Mouse (Mus musculus) heart, adult 8-10 months (tissue): ENCODE measurements around the gene Sh3bgrl3. TPM values are rescaled to one million over a fixed set of nuclear protein-coding genes. Genes with fewer than 3 reads are reported as not detected.

Experiments used
- DNase-seq: peaks from one replicate; pipeline ENCODE4 v3.0.0; 2022; ENCODE audit warnings: low spot score
- total RNA-seq, 4 experiments: library from RNA; stranded (reverse); gene quantifications; 2 replicates each; pipeline ENCODE4 v1.2.4; 2022

Gene Sh3bgrl3
- total RNA-seq, 4 experiments from 2014 or later, result 31.3 to 41.3 (median 35.0) TPM

DNA sequence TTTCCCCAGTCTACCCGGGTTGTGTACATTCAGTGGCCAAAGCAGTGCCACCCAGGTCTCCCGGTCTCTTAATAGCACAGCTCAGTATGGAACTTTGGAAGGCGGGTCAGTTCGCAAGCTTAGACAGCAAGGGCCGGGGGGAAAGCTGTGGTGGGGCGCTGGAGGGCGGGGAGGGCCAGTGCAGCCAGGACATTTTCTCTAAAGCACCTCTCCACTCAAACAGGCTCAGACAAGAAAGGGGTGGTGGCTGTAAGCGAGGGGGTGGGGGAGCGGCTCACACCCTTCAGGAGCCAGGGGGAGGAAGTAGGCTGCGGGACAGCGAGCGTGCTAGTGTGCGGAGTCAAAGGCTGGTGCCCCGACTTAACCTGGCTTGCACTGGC lies 384 bp upstream of the Sh3bgrl3 start:
- no peak for DNase-seq

DNA sequence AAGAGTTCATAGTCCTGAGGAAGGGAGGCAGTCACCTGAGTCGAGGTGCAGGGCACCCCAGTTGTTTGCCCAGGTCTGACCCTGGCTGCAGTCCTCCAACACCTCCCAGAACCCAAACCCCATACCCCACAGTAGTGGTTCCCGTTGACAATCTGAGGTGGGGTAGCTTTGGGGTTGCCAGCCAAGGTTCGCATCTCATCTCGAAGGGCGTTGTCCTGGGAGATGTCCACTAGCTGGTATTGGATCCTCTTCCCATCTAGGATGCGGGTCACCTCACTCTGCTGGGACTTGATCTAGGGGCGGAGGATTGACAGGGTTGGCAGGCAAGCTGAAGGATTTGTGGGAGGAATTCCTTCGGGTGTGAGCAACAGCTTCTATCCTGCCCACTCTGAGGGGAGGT lies 796 bp downstream of the Sh3bgrl3 start:
- DNase-seq, result no peak

GRCm38 (mm10) chr4:134127121-134127455 lies 1.5 kb downstream of the Sh3bgrl3 start:
- DNase-seq, result no peak

DNA sequence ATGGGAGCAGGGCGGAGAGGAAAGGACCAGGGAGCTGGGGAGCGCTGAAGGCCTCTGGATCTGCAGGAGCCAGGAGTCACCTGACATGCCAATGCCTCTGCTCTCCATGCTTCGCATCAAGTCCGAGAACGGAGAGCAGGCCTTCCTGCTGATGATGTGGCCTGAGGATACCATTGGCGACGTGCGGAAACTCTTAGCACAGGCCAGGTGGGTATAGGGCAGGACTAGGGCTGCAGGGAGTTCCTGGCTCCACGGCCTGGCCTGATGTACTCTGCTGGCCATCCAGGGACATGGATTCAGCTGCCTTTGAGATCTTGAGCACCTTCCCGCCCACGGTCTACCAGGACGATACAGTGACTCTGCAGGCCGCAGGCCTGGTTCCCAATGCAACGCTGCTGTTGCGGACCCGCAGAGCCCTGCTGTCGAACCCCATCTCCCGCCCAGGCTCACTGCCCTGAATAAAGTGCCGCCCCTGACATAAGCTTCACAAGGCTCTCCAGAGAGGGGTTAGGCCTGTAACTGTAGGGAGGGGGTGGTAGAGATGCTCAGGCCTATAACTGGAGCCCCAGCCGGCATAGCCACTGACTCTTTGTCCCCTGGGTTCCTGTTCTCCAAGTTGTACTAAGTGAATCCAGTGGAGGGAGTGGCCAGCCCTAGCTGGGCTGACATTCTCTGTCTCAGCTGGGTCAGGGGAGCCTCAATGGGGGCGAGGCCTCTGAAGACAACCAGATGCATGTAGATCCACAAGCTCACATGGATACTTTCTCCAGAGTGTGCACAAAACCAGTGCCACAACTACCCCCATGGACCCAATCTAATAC lies 2.1 kb downstream of the Sh3bgrl3 start:
- DNase-seq, result no peak

GRCm38 (mm10) chr4:134125383-134126060 lies 3.1 kb downstream of the Sh3bgrl3 start:
- no peak for DNase-seq

DNA sequence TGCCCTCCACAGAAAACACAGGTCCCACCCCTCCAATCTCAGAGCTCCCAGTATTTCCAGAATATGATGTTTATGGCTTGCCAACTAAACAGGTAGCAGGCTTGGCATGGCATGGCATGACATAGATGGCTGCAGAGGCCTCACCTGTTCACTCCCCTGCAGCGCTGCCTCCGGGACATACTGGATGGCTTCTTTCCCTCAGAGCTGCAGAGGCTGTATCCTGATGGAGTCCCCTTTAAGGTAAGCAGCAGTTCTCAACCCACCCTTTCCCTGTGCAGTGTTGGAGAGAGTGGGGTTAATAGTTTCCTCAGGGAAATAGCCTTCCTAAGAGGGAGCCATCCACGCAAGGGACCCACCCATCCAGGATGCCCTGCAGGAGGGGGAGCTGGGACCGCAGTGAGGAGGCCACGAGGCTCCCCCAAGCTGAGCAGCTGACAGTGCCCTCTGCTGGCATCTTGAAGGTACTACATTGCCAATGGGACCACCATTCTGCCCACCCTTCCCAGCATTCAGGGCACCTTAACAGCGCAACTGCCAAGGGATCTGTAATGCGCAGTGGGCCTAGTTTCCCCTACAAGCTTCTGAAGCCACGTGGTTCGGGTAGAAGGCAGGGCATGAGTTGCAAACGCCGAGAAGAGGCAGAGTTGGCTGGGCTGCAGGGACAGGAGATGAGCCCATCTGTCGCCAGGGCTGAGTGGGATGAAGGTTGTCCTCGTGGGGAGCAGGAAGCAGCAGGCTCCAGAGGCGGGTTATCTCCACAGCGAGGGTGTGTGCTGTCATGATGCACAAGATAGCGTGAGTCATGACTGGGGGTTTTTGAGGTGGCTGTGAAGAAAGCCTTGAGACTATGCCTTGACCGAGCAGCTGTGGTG lies 4.7 kb downstream of the Sh3bgrl3 start:
- DNase-seq, result no peak

- DNase-seq, result no peak
Measured at GRCm38 (mm10) chr4:134123147-134123546, 5.4 kb downstream of the Sh3bgrl3 start.

DNA sequence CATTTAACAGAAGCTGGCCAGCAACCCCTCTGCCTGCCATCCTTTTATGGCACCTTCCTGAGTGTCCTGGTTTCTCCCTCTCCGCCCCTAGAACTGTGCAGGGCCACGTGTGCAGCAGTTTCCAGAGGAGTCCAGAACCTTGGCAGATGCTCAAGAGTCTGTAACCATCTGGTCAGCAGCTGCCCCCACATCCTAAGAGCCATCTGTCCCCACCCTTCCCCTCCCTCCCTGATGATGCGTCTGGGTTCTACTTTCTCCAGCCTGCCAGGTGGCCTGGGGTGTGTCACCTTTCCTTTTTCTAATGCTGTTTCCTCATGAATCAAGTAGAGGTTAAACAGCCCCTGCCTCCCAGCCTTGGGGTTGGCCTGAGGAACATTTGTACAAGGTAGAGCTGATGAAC lies 6.3 kb downstream of the Sh3bgrl3 start:
- DNase-seq, result no peak

- DNase-seq, result no peak
Measured at GRCm38 (mm10) chr4:134121571-134121970, 7.0 kb downstream of the Sh3bgrl3 start.

DNA sequence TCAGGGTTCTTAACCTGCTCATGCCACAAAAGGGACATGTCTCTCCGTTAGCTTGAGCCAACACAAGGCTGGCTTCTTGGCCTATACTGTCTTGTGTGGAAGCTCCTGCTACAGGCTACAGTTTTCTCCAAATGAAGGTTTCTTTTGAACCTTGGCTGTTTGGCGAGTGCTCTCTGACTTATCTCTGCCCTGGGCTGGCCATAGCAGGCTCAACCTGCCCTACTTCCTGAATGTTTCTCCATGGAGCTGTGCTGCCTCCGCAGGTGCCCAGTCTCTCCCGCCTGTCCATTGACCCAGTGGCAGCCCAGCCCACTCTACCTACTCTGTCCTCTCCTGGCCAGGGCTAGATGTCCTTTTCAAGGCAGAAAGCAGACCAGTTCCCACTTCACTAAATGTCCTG lies 7.7 kb downstream of the Sh3bgrl3 start:
- DNase-seq, result no peak

DNA sequence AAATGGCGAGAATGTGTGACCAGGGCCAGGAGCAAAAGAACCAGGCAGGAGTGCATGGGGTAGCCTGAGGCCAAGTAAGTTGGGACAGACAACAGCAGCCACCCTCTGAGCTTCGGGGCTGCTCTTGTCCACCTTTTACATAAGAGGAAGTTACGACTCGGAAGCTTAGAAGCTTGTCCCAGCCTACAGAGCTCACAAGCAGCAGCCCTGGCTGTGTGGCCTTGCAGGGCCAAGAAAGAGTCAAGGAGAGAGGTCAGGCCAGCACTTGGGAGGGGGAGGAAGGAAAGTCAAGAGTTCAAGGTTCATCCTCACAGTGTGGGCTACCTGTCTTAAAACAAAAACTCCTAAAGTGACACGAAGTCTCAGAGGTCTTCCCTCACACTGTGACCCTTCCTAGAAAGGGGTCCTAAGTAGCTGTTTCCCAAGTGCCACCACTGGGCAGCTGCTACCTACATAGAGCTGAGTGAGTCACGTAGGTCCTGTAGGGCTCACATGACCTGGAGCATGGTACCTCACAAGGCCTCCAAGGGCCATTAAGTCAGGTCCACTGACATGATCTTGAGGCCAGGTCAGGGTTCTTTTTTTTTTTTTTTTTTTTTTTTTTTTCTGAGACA lies 8.3 kb downstream of the Sh3bgrl3 start:
- no peak for DNase-seq

- DNase-seq, result no peak
Measured at GRCm38 (mm10) chr4:134119644-134120043, 8.9 kb downstream of the Sh3bgrl3 start.

DNA sequence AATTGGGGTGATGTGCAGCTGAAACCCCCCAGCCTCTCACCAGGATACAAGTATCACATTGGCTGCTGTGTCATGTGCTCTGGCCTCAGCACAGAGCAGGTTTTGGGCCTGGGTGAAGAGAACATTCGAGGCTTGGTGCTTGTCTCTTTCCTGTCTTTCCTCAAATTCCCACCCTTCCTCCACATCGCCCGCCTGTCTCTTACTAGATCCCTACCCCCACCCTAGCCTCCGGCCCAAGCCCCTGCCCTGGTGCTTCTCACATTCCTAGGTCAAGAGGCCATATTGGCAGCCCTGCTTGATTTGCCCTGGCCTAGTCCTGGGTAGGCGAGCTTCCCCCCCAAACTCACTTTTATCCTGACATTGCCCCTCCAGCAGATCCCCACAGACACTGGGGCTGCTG lies 9.5 kb downstream of the Sh3bgrl3 start:
- no peak for DNase-seq

DNA sequence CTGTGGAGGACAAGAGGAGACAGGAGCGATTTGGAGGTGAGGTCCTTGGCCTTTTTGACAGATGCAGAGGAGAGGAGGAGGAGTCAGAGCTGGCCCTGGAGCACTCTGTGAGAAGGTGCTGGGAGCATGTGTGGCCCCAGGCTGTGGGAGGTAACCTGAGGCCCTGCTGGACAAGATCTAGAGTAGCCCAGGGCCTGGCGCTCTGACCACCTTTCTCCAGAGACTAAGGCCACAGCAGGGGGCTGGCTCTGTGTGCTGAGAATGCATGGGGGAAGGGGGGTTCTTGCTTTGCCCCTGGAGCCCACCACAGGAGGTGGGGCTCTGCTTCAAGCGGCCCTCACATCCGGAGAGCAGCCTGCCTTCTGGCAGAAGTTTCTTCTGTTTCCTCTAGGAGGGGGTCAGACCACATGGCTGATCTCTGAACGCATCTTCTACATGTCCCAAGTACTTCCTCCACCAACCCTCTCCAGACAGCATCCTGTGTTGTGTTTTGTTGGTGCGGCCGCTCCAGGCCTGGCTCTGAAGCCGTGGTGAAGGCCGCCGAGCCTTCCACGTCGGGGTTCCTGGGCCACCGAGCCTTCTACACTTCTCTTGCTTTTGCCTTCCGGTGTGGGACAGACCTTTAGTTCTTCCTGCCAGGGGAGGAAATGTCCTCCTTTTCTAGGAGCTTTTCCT lies 10.3 kb downstream of the Sh3bgrl3 start:
- DNase-seq, result no peak

DNA sequence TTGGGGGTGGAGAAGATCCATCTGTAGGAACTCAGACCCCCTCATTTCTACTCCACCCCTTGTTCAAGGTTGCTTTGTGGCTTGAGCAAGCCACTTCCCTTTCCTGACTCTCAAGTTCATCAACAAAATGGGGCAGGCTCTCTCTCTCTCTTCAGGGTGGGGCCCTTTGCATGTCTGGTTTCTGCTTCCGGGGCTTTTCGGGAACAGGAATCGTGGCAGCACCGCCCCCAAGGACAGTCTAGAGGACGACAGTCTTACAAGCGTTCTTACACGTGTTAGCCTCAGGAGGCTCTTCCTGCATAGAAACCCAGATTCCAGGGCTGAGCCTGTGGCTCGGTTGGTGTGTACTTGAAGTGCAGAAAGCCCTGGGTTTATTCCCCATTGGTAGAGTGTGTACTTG lies 11.6 kb downstream of the Sh3bgrl3 start:
- DNase-seq, result no peak

DNA sequence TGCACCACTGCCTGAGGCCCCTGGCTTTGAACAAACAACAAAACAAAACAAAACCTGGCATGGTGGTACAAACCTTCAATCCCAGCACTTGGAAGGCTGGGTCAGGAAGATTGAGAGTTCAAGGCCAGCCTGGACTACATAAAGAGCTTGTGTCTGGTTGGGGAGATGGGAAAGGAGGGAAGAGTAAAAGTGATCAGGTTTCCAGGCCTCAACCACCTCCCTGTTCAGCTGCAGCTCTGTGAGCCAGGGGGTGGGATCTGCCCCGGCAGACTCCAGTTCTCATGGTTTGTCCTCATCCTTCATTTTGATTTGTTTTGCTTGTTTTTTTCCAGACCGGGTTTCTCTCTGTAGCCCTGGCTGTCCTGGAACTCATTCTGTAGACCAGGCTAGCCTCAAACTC lies 12.1 kb downstream of the Sh3bgrl3 start:
- DNase-seq, result no peak

DNA sequence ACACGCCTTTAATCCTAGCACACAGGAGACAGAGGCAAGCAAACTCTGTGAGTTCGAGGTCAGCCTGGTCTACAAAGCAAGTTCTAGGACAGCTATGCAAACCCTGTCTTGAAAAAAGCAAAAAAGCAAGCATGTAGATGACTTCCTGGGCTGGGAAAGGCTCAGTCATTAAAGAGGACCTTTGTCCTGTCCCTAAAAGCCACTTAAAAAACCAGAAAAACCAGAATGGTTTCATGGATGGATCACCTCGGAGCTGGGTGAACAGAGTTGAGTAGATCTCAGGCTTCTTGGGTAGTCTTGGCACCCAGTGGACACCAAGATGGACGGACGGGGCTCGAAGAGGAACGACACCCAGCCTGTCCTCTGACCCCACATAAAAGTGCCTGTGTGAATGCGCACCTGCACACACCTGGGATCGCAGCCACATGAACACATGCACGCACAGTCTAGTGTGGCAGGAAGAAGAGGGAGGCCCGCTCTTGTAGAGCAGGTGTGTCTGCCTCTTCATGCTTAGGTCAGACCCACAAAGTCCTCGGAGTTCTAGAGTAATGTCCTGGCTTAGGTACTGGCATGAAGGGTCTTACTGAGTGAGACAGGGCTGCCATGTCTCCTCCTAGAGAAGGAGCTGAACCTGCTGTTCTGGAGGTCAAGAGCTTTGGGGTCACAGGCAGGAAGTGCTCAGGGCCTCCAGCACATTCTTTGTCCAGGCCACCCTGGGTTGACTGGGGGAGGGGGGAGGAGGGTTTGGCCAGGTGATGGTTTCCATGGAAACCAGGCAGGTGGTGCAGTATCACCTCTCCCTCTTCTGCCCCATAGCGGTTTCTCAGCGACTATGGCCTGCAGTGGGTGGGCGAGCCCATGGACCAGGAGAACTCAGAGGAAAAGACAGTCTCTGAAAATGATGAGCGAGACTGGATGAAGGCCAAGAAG lies 13.1 kb downstream of the Sh3bgrl3 start:
- DNase-seq, result no peak

DNA sequence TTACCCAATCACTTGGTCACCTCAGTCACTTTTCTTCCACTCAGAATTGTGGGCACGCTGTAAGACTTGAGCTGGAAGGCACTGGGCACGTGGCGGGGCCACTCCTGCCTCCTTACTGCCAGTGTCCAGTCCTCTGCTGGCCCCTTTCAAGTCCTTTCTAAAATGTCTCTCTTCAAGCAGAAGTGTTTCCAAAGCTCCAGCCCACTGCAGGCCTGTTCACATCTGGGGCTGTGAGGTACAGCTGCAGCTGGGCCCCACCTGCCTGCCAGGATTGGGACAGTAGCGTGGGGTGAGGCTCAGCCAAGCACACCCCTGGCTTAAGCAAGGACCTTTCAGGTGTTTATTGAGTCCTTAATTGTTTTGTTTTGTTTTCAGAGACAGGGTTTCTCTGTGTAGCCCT lies 14.6 kb downstream of the Sh3bgrl3 start:
- no peak for DNase-seq

GRCm38 (mm10) chr4:134113356-134113994 lies 15.1 kb downstream of the Sh3bgrl3 start:
- no peak for DNase-seq

- no peak for DNase-seq
Measured at GRCm38 (mm10) chr4:134112403-134112802, 16.2 kb downstream of the Sh3bgrl3 start.
